In the genomic region with DNA sequence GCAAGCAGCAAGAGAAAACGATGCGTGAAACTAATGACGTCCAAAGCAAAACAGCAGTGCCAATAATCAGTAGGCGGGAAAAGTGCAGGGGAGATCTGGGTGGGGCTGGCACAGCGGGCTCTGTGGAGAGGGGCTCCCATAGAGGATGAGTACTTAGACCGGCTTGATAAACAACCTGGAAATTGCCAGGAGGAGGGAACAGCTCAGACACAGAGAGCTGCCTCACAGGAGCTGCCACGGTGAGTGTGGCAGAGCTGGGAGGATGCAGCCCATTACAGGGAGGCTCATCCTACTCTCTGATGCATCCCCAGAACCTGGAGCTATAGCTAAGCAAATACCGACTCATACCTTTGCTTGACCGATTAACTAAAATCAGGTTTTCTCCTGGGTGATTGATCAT, we compare ENCODE assay signal across 22 mouse cellular contexts.
DNase-seq lines count a peak whose midpoint lies in the region; ATAC-seq and TF ChIP-seq lines count a peak whose summit lies in the region.
"Had no signal": no experiment of that assay in that cellular context is flagged by ENCODE, and none has a peak within 500 bp of the region (broad histone marks: within the 10 kb centered on the region; RNA-seq: fewer than 3 reads in every experiment).

No protein-coding gene starts in this region.

- peaks cover 5% of the 10 kb centered on the region; the same call in 1 of the 2 replicates for H3K27me3 ChIP-seq in hindbrain, embryonic 10.5 days (ENCODE audit: insufficient read depth, poor library complexity, severe bottlenecking)
- H3K27me3 ChIP-seq in hindbrain, embryonic 16.5 days (replicated peaks; ENCODE audit: control insufficient read depth, insufficient read depth, low read length), result no peaks in the 10 kb centered on the region
- H3K27me3 ChIP-seq: liver, embryonic 13.5 days; midbrain, embryonic 15.5 days had no signal

- no peak for DNase-seq in frontal cortex, postnatal 10 days (ENCODE audit: low spot score in 2 of 2)
- DNase-seq in brain, embryonic 14.5 days (ENCODE audit: low read depth), result peak; percentile 49
- DNase-seq in hindbrain, embryonic 10.5 days (ENCODE audit: low spot score), result no peak
- no peak for DNase-seq in layer of hippocampus, adult 9-11 months
- no peak for DNase-seq in heart, postnatal 4 days
- DNase-seq: adrenal gland, postnatal 36 days; cerebellum, adult 11-12 months; cerebellum, postnatal 10 days; layer of hippocampus, postnatal 36 days; liver, embryonic 13.5 days; lung, adult 2 months; lung, postnatal 14 days; retina, postnatal 1 day; right cerebral cortex, postnatal 4 days; thymus, postnatal 14 days had no signal

- peak; percentile 51 for ATAC-seq in frontal cortex, adult (ENCODE audit: low TSS enrichment)
- ATAC-seq in hindbrain, embryonic 16.5 days, result peak; percentile 57; the same call in 1 of the 2 replicates
- ATAC-seq: intestine, embryonic 16.5 days; midbrain, embryonic 15.5 days had no signal

- peaks cover 37% of the 10 kb centered on the region for H3K4me1 ChIP-seq in hindbrain, embryonic 10.5 days (replicated peaks)
- peaks cover 6% of the 10 kb centered on the region for H3K4me1 ChIP-seq in hindbrain, embryonic 16.5 days (ENCODE audit: control insufficient read depth, insufficient read depth, low read depth, low read length)
- H3K4me1 ChIP-seq: embryonic facial prominence, embryonic 10.5 days; heart, embryonic 10.5 days; liver, embryonic 13.5 days had no signal

- H3K9ac ChIP-seq in hindbrain, embryonic 16.5 days (ENCODE audit: low read depth, low read length), result no peak overlapping the region; the same call in 1 of the 2 replicates
- H3K9ac ChIP-seq: liver, embryonic 13.5 days; midbrain, embryonic 15.5 days had no signal

- no peaks in the 10 kb centered on the region for H3K36me3 ChIP-seq in hindbrain, embryonic 10.5 days
- H3K36me3 ChIP-seq in hindbrain, embryonic 16.5 days (ENCODE audit: control insufficient read depth, insufficient read depth, low read length), result no peaks in the 10 kb centered on the region
- H3K36me3 ChIP-seq: embryonic facial prominence, embryonic 10.5 days; heart, embryonic 10.5 days; liver, embryonic 13.5 days; midbrain, embryonic 15.5 days had no signal

- H3K27ac ChIP-seq in hindbrain, embryonic 10.5 days, result peak overlapping the region; percentile 9; the same call in 1 of the 2 replicates
- peak overlapping the region; percentile 40 for H3K27ac ChIP-seq in hindbrain, embryonic 16.5 days (ENCODE audit: low read depth, low read length)
- H3K27ac ChIP-seq: embryonic facial prominence, embryonic 10.5 days; heart, embryonic 10.5 days; layer of hippocampus, adult 2 months; liver, embryonic 13.5 days; midbrain, embryonic 15.5 days had no signal

- H3K4me3 ChIP-seq in hindbrain, embryonic 10.5 days, result no peak overlapping the region
- H3K4me3 ChIP-seq in hindbrain, embryonic 16.5 days (ENCODE audit: low read length), result no peak overlapping the region
- H3K4me3 ChIP-seq: embryonic facial prominence, embryonic 10.5 days; heart, embryonic 10.5 days; layer of hippocampus, adult 2 months; liver, embryonic 13.5 days; midbrain, embryonic 15.5 days had no signal

- WGBS in hindbrain, embryonic 10.5 days, result 78% methylated on average over 9 of the region's 9 CpGs
- WGBS in hindbrain, embryonic 16.5 days, result 40% methylated on average over 9 of the region's 9 CpGs

- 0 out of 2 replicates have a peak overlapping the region, but pooled peaks have one; percentile 11 for H3K4me2 ChIP-seq in hindbrain, embryonic 16.5 days (ENCODE audit: low read length)
- H3K4me2 ChIP-seq: liver, embryonic 13.5 days; midbrain, embryonic 15.5 days had no signal

- TF ChIP-seq POLR2A in brain, embryonic 14.5 days (IDR thresholded peaks at IDR 0.05; ENCODE audit: borderline replicate concordance, extremely low read depth, insufficient read depth, insufficient read length, poor library complexity, severe bottlenecking), result no peak

- no peak for TF ChIP-seq CTCF in brain, embryonic 14.5 days (IDR thresholded peaks at IDR 0.05; ENCODE audit: borderline replicate concordance, extremely low read depth, insufficient read depth, insufficient read length)

- no peaks in the 10 kb centered on the region for H3K9me3 ChIP-seq in hindbrain, embryonic 10.5 days
- H3K9me3 ChIP-seq in hindbrain, embryonic 16.5 days (ENCODE audit: control insufficient read depth, low read length), result no peaks in the 10 kb centered on the region
- H3K9me3 ChIP-seq: embryonic facial prominence, embryonic 10.5 days; heart, embryonic 10.5 days; liver, embryonic 13.5 days; midbrain, embryonic 15.5 days had no signal
